Mouse (Mus musculus): Measurements from ENCODE around the gene Bpifb2.

GRCm38 (mm10) chr2:153853544-153853943 lies 21.3 kb upstream of the Bpifb2 start:
- TF ChIP-seq CTCF (IDR thresholded peaks at IDR 0.05; ENCODE audit: low read depth, low read length): no peak
- TF ChIP-seq POLR2A (IDR thresholded peaks at IDR 0.05; ENCODE audit: borderline replicate concordance, low read depth, low read length): no peak
